Mouse (Mus musculus): ENCODE data around the gene Rad51b. TPM values are rescaled to one million over a fixed set of nuclear protein-coding genes. Genes with fewer than 3 reads are reported as not detected.
A peak's percentile ranks its signal among the peaks of the same experiment; 100 is the strongest.

The Rad51b gene
- polyA plus RNA-seq, 1 experiment from 2014 or later, result 1.4 TPM

GRCm38 (mm10) chr12:79585336-79585735 lies 288.3 kb downstream of the Rad51b start:
- Histone ChIP-seq H3K4me3 (no peak overlapping the region), H3K27me3 (no peaks in the 10 kb centered on the region), H3K9ac (no peak overlapping the region), H3K27ac (replicated peaks) (no peak overlapping the region), H3K36me3 (no peaks in the 10 kb centered on the region), H3K9me3 (no peaks in the 10 kb centered on the region), H3K4me1 (replicated peaks) (no peaks in the 10 kb centered on the region), H3K4me2 (no peak overlapping the region)
- 93% methylated on average over 2 of the region's 2 CpGs for WGBS
- no peak for ATAC-seq (ENCODE audit: low read depth)

GRCm38 (mm10) chr12:79588831-79589230 lies 291.7 kb downstream of the Rad51b start:
- H3K36me3 ChIP-seq, result no peaks in the 10 kb centered on the region
- 97% methylated on average over 4 of the region's 4 CpGs for WGBS

GRCm38 (mm10) chr12:79592206-79592605 lies 295.1 kb downstream of the Rad51b start:
- H3K27ac ChIP-seq (replicated peaks), result no peak overlapping the region
- no peak overlapping the region for H3K4me2 ChIP-seq
- ATAC-seq (ENCODE audit: low read depth), result no peak
- H3K4me3 ChIP-seq, result no peak overlapping the region
- no peaks in the 10 kb centered on the region for H3K9me3 ChIP-seq
- H3K9ac ChIP-seq, result no peak overlapping the region
- no peaks in the 10 kb centered on the region for H3K27me3 ChIP-seq
- WGBS, result 28% methylated on average over 4 of the region's 4 CpGs
- no peaks in the 10 kb centered on the region for H3K4me1 ChIP-seq (replicated peaks)
- no peaks in the 10 kb centered on the region for H3K36me3 ChIP-seq

More at GRCm38 (mm10) chr12:79588831-79589230, 291.7 kb downstream of the Rad51b start:
- Histone ChIP-seq H3K4me1 (replicated peaks) (no peaks in the 10 kb centered on the region), H3K9ac (no peak overlapping the region), H3K27ac (replicated peaks) (no peak overlapping the region), H3K9me3 (no peaks in the 10 kb centered on the region), H3K4me3 (no peak overlapping the region), H3K4me2 (no peak overlapping the region), H3K27me3 (no peaks in the 10 kb centered on the region)
- ATAC-seq (ENCODE audit: low read depth), result no peak

- peaks cover 22% of the 10 kb centered on the region for H3K4me1 ChIP-seq (replicated peaks)
- no peak for ATAC-seq (ENCODE audit: low read depth)
- H3K27ac ChIP-seq (replicated peaks), result no peak overlapping the region
- no peaks in the 10 kb centered on the region for H3K9me3 ChIP-seq
- H3K4me3 ChIP-seq, result no peak overlapping the region
- H3K4me2 ChIP-seq, result no peak overlapping the region
- H3K36me3 ChIP-seq, result no peaks in the 10 kb centered on the region
- no peaks in the 10 kb centered on the region for H3K27me3 ChIP-seq
- no peak overlapping the region for H3K9ac ChIP-seq
These were observed 299.8 kb downstream of the Rad51b start for GRCm38 (mm10) chr12:79596842-79597241.

- Histone ChIP-seq H3K9me3 (no peaks in the 10 kb centered on the region), H3K4me3 (no peak overlapping the region), H3K4me1 (replicated peaks) (peaks cover 25% of the 10 kb centered on the region), H3K27ac (replicated peaks) (no peak overlapping the region), H3K4me2 (no peak overlapping the region), H3K36me3 (no peaks in the 10 kb centered on the region), H3K9ac (no peak overlapping the region), H3K27me3 (no peaks in the 10 kb centered on the region)
- WGBS, result 96% methylated on average over 2 of the region's 2 CpGs
- ATAC-seq (ENCODE audit: low read depth), result no peak
These were observed 300.3 kb downstream of the Rad51b start for GRCm38 (mm10) chr12:79597351-79597750.

GRCm38 (mm10) chr12:79597786-79598185 lies 300.7 kb downstream of the Rad51b start:
- ATAC-seq (ENCODE audit: low read depth), result no peak
- no peaks in the 10 kb centered on the region for H3K9me3 ChIP-seq
- H3K27me3 ChIP-seq, result no peaks in the 10 kb centered on the region
- 90% methylated on average over 2 of the region's 2 CpGs for WGBS
- no peak overlapping the region for H3K4me2 ChIP-seq
- no peak overlapping the region for H3K4me3 ChIP-seq
- no peak overlapping the region for H3K27ac ChIP-seq (replicated peaks)
- H3K4me1 ChIP-seq (replicated peaks), result peaks cover 25% of the 10 kb centered on the region
- no peaks in the 10 kb centered on the region for H3K36me3 ChIP-seq
- H3K9ac ChIP-seq, result no peak overlapping the region

GRCm38 (mm10) chr12:79598496-79598895 lies 301.4 kb downstream of the Rad51b start:
- Histone ChIP-seq H3K4me1 (replicated peaks) (peaks cover 25% of the 10 kb centered on the region), H3K36me3 (no peaks in the 10 kb centered on the region), H3K27ac (replicated peaks) (no peak overlapping the region), H3K4me2 (no peak overlapping the region), H3K27me3 (no peaks in the 10 kb centered on the region), H3K4me3 (no peak overlapping the region), H3K9me3 (no peaks in the 10 kb centered on the region), H3K9ac (no peak overlapping the region)
- 39% methylated on average over 4 of the region's 4 CpGs for WGBS
- ATAC-seq (ENCODE audit: low read depth), result no peak

GRCm38 (mm10) chr12:79598901-79599300 lies 301.8 kb downstream of the Rad51b start:
- no peak overlapping the region for H3K27ac ChIP-seq (replicated peaks)
- no peak overlapping the region for H3K9ac ChIP-seq
- 29% methylated on average over 2 of the region's 2 CpGs for WGBS
- H3K4me3 ChIP-seq, result no peak overlapping the region
- no peaks in the 10 kb centered on the region for H3K36me3 ChIP-seq
- H3K9me3 ChIP-seq, result no peaks in the 10 kb centered on the region
- peaks cover 25% of the 10 kb centered on the region for H3K4me1 ChIP-seq (replicated peaks)
- ATAC-seq (ENCODE audit: low read depth), result no peak
- H3K27me3 ChIP-seq, result no peaks in the 10 kb centered on the region
- H3K4me2 ChIP-seq, result no peak overlapping the region

- WGBS, result 31% methylated on average over 11 of the region's 11 CpGs
- no peaks in the 10 kb centered on the region for H3K9me3 ChIP-seq
- no peak for ATAC-seq (ENCODE audit: low read depth)
- no peak overlapping the region for H3K4me3 ChIP-seq
- no peaks in the 10 kb centered on the region for H3K36me3 ChIP-seq
- H3K4me1 ChIP-seq (replicated peaks), result peaks cover 25% of the 10 kb centered on the region
- no peaks in the 10 kb centered on the region for H3K27me3 ChIP-seq
- H3K27ac ChIP-seq (replicated peaks), result 0 out of 2 replicates have a peak overlapping the region, but pooled peaks have one; percentile 10
- H3K9ac ChIP-seq, result no peak overlapping the region
- no peak overlapping the region for H3K4me2 ChIP-seq
These were observed 303.2 kb downstream of the Rad51b start for GRCm38 (mm10) chr12:79600149-79600769.

- Histone ChIP-seq H3K4me3 (no peak overlapping the region), H3K27me3 (no peaks in the 10 kb centered on the region), H3K4me1 (replicated peaks) (peaks cover 25% of the 10 kb centered on the region), H3K36me3 (no peaks in the 10 kb centered on the region), H3K27ac (replicated peaks) (no peak overlapping the region), H3K9me3 (no peaks in the 10 kb centered on the region), H3K9ac (no peak overlapping the region), H3K4me2 (no peak overlapping the region)
- no peak for ATAC-seq (ENCODE audit: low read depth)
- WGBS, result 77% methylated on average over 3 of the region's 3 CpGs
These were observed 305.6 kb downstream of the Rad51b start for GRCm38 (mm10) chr12:79602641-79603040.

GRCm38 (mm10) chr12:79604850-79605249 lies 307.8 kb downstream of the Rad51b start:
- no peaks in the 10 kb centered on the region for H3K27me3 ChIP-seq
- H3K4me2 ChIP-seq, result no peak overlapping the region
- no peak overlapping the region for H3K9ac ChIP-seq
- WGBS, result 92% methylated on average over 2 of the region's 2 CpGs
- peaks cover 33% of the 10 kb centered on the region; the same call in 1 of the 2 replicates for H3K4me1 ChIP-seq (replicated peaks)
- no peak for ATAC-seq (ENCODE audit: low read depth)
- no peak overlapping the region for H3K4me3 ChIP-seq
- no peaks in the 10 kb centered on the region for H3K9me3 ChIP-seq
- no peaks in the 10 kb centered on the region for H3K36me3 ChIP-seq
- no peak overlapping the region for H3K27ac ChIP-seq (replicated peaks)

GRCm38 (mm10) chr12:79606197-79606631 lies 309.1 kb downstream of the Rad51b start:
- no peaks in the 10 kb centered on the region for H3K36me3 ChIP-seq
- no peak overlapping the region for H3K4me3 ChIP-seq
- H3K9me3 ChIP-seq, result no peaks in the 10 kb centered on the region
- 88% methylated on average over 11 of the region's 11 CpGs for WGBS
- H3K27me3 ChIP-seq, result peaks cover 8% of the 10 kb centered on the region
- no peak overlapping the region for H3K4me2 ChIP-seq
- H3K27ac ChIP-seq (replicated peaks), result no peak overlapping the region
- H3K4me1 ChIP-seq (replicated peaks), result peaks cover 28% of the 10 kb centered on the region; the same call in 1 of the 2 replicates
- no peak overlapping the region for H3K9ac ChIP-seq
- ATAC-seq (ENCODE audit: low read depth), result no peak

- Histone ChIP-seq H3K36me3 (no peaks in the 10 kb centered on the region), H3K4me3 (no peak overlapping the region), H3K4me2 (no peak overlapping the region), H3K4me1 (replicated peaks) (peaks cover 35% of the 10 kb centered on the region), H3K9ac (no peak overlapping the region), H3K27ac (replicated peaks) (no peak overlapping the region), H3K27me3 (peaks cover 11% of the 10 kb centered on the region), H3K9me3 (no peaks in the 10 kb centered on the region)
- no peak for ATAC-seq (ENCODE audit: low read depth)
- WGBS, result 30% methylated on average over 8 of the region's 8 CpGs
These were observed 312.4 kb downstream of the Rad51b start for GRCm38 (mm10) chr12:79609399-79610010.
